Mouse (Mus musculus) limb, embryonic 14.5 days (tissue): ENCODE measurements around the gene Ldlrap1. TPM values are rescaled to one million over a fixed set of nuclear protein-coding genes. Genes with fewer than 3 reads are reported as not detected.

Experiments
- ATAC-seq: fragments of 200-750 bp; cut with Nextera tagmentation; 2 replicates; pipeline ENCODE4 v1.8.0; 2017; ENCODE audit warnings: low read depth, moderate number of reproducible peaks, moderate TSS enrichment; ENCODE audit not compliant: low FRiP score
- DNase-seq: peaks from one replicate; pipeline ENCODE4 v3.0.0-alpha.2; 2015; ENCODE audit warnings: low spot score
- H3K27ac ChIP-seq: fragments of 300-500 bp; sonication (generic); replicated peaks from 2 replicates; pipeline ENCODE4 v1.5.1; 2014; ENCODE audit warnings: low read depth, mild to moderate bottlenecking, low read length, moderate library complexity, mixed read lengths
- H3K27me3 ChIP-seq: fragments of 300-500 bp; sonication (generic); 2 replicates; pipeline ENCODE4 v1.6.1; 2014; ENCODE audit warnings: low read length, mixed read lengths; ENCODE audit not compliant: control insufficient read depth, insufficient read depth
- H3K36me3 ChIP-seq: fragments of 300-500 bp; sonication (generic); 2 replicates; pipeline ENCODE4 v1.6.1; 2014; ENCODE audit warnings: mild to moderate bottlenecking, low read length, moderate library complexity, mixed read lengths; ENCODE audit not compliant: control insufficient read depth, insufficient read depth
- H3K4me1 ChIP-seq: fragments of 300-500 bp; sonication (generic); 2 replicates; pipeline ENCODE4 v1.6.1; 2014; ENCODE audit warnings: antibody characterized with exemption, low read length, mixed read lengths; ENCODE audit not compliant: control insufficient read depth, insufficient read depth
- H3K4me2 ChIP-seq: fragments of 300-500 bp; sonication (generic); replicated peaks from 2 replicates; pipeline ENCODE4 v1.6.1; 2014; ENCODE audit warnings: low read depth, mild to moderate bottlenecking, low read length, moderate library complexity; ENCODE audit not compliant: severe bottlenecking
- H3K4me3 ChIP-seq: fragments of 300-500 bp; sonication (generic); replicated peaks from 2 replicates; pipeline ENCODE4 v1.5.1; 2014; ENCODE audit warnings: low read length
- H3K9ac ChIP-seq: fragments of 300-500 bp; sonication (generic); 2 replicates; pipeline ENCODE4 v1.6.1; 2014; ENCODE audit warnings: mild to moderate bottlenecking, low read depth, low read length, moderate library complexity; ENCODE audit not compliant: severe bottlenecking
- H3K9me3 ChIP-seq: fragments of 300-500 bp; sonication (generic); 2 replicates; pipeline ENCODE4 v1.6.1; 2016; ENCODE audit warnings: low read length; ENCODE audit not compliant: control insufficient read depth
- POLR2A ChIP-seq: fragments of 200-500 bp; IDR thresholded peaks from 2 replicates; pipeline ENCODE4 v1.8.0; 2012; ENCODE audit warnings: inconsistent platforms, mild to moderate bottlenecking, moderate library complexity, borderline replicate concordance; ENCODE audit not compliant: insufficient read depth, insufficient read length; ENCODE audit errors: extremely low read depth
- WGBS: fragments of 180-500 bp; shearing (Covaris S2); extraction: QIAGEN DNeasy Blood & Tissue Kit; methylation state at CpG from one replicate; pipeline ENCODE4 v1.1.7; 2014; 5-methylcytosine and 5-hydroxymethylcytosine counted together
- polyA plus RNA-seq, 2 experiments: library from polyadenylated mRNA; depleted of rRNA in 1 of 2; stranded (reverse) in 1 of 2; unstranded in 1 of 2; fragments of >200 nt; fragmentation: Nextera tagmentation in 1 of 2; extraction: Ambion mirVana in 1 of 2; gene quantifications; 2 replicates each; pipeline versions ENCODE4 v1.2.1 to v1.2.3; 2012 to 2014

The Ldlrap1 gene
- polyA plus RNA-seq (2012; rRNA removed) (18.0 and 22.0 TPM in 2 replicates), polyA plus RNA-seq (2014; fragmentation: Nextera tagmentation; extraction: Ambion mirVana) (25.1 and 27.9 TPM in 2 replicates)

- H3K9ac ChIP-seq, result peak within 1 kb of the TSS; percentile 74
- peak; percentile 80 for DNase-seq
- peak within 1 kb of the TSS; percentile 55; the same call in 1 of the 2 replicates for H3K27ac ChIP-seq
- no peaks in the 10 kb centered on the region for H3K9me3 ChIP-seq
- peak; percentile 91 for ATAC-seq
- peak within 1 kb of the TSS; percentile 79 for H3K4me3 ChIP-seq
- H3K4me2 ChIP-seq, result peak within 1 kb of the TSS; percentile 95
- H3K27me3 ChIP-seq, result no peaks in the 10 kb centered on the region
- no peaks in the 10 kb centered on the region for H3K36me3 ChIP-seq
- TF ChIP-seq POLR2A, result no peak
- H3K4me1 ChIP-seq, result peaks cover 15% of the 10 kb centered on the region
- under 1% methylated on average over 60 of the region's 80 CpGs for WGBS
Observed at GRCm38 (mm10) chr4:134767426-134768225, at the start of gene Ldlrap1. Gene Ldlrap1 (minus strand): TSS chr4:134768024.

- no peak overlapping the region for H3K9ac ChIP-seq
- WGBS, result 87% methylated on average over 4 of the region's 4 CpGs
- peaks cover 59% of the 10 kb centered on the region for H3K36me3 ChIP-seq
- TF ChIP-seq POLR2A, result no peak
- no peak overlapping the region for H3K27ac ChIP-seq
- H3K9me3 ChIP-seq, result no peaks in the 10 kb centered on the region
- H3K4me2 ChIP-seq, result no peak overlapping the region
- ATAC-seq, result no peak
- H3K27me3 ChIP-seq, result no peaks in the 10 kb centered on the region
- H3K4me1 ChIP-seq, result no peaks in the 10 kb centered on the region
- no peak overlapping the region for H3K4me3 ChIP-seq
- no peak for DNase-seq
Observed at GRCm38 (mm10) chr4:134814229-134814571, 46.4 kb upstream of the Ldlrap1 start.

GRCm38 (mm10) chr4:134813406-134814228, 45.8 kb upstream of the Ldlrap1 start:
- 85% methylated on average over 17 of the region's 17 CpGs for WGBS
- ATAC-seq, result no peak
- H3K9ac ChIP-seq, result no peak overlapping the region

DNA sequence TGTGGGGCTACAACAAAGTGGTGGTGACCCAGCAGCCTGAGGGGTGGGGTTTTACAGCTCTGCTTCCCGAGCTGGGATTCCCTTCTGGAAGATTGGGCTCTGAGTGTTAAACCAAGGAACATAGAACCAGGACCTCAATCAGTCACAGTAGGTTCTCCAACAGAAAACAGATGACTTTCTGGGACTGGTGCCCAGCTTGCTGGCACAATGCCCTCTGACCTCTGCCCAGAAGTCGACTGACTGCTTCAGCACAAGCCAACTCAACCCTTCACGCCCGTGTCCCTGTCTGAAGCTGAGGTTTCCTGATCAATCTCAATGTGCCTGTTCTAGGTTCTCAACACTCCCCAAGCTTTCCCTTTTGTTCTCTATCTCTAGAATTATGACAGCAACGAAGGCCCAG, 36.9 kb upstream of the Ldlrap1 start:
- H3K27me3 ChIP-seq, result no peaks in the 10 kb centered on the region
- no peak overlapping the region for H3K9ac ChIP-seq
- no peaks in the 10 kb centered on the region for H3K9me3 ChIP-seq
- ATAC-seq, result no peak
- no peak for TF ChIP-seq POLR2A
- no peak for DNase-seq
- H3K36me3 ChIP-seq, result peaks cover 92% of the 10 kb centered on the region
- no peak overlapping the region for H3K4me3 ChIP-seq
- no peak overlapping the region for H3K27ac ChIP-seq
- 64% methylated on average over 5 of the region's 5 CpGs for WGBS
- H3K4me2 ChIP-seq, result no peak overlapping the region
- peaks cover 5% of the 10 kb centered on the region; the same call in 1 of the 2 replicates for H3K4me1 ChIP-seq

More at GRCm38 (mm10) chr4:134813406-134814228, 45.8 kb upstream of the Ldlrap1 start:
- H3K36me3 ChIP-seq, result peaks cover 64% of the 10 kb centered on the region
- H3K27ac ChIP-seq, result no peak overlapping the region
- no peak for DNase-seq
- no peaks in the 10 kb centered on the region for H3K4me1 ChIP-seq
- no peaks in the 10 kb centered on the region for H3K27me3 ChIP-seq
- H3K4me3 ChIP-seq, result no peak overlapping the region
- no peak for TF ChIP-seq POLR2A
- H3K9me3 ChIP-seq, result no peaks in the 10 kb centered on the region
- H3K4me2 ChIP-seq, result no peak overlapping the region

GRCm38 (mm10) chr4:134802765-134803164, 34.9 kb upstream of the Ldlrap1 start:
- no peak overlapping the region for H3K9ac ChIP-seq
- 90% methylated on average over 3 of the region's 3 CpGs for WGBS
- peaks cover 73% of the 10 kb centered on the region for H3K36me3 ChIP-seq
- no peak overlapping the region for H3K4me3 ChIP-seq
- H3K4me2 ChIP-seq, result no peak overlapping the region
- no peaks in the 10 kb centered on the region for H3K9me3 ChIP-seq
- TF ChIP-seq POLR2A, result no peak
- H3K27me3 ChIP-seq, result no peaks in the 10 kb centered on the region
- H3K4me1 ChIP-seq, result peaks cover 5% of the 10 kb centered on the region; the same call in 1 of the 2 replicates
- DNase-seq, result no peak
- no peak overlapping the region for H3K27ac ChIP-seq
- no peak for ATAC-seq
